Mouse (Mus musculus) bone marrow macrophage, adult 2 months (primary cell): ENCODE data around the gene Clic1.

Experiments
- CTCF ChIP-seq: IDR thresholded peaks from 2 replicates; pipeline ENCODE4 v1.5.1; 2012; ENCODE audit warnings: low read depth, mild to moderate bottlenecking, low read length, moderate library complexity
- POLR2A ChIP-seq: IDR thresholded peaks from 2 replicates; pipeline ENCODE4 v1.6.1; 2012; ENCODE audit warnings: mild to moderate bottlenecking, low read depth, low read length, borderline replicate concordance

DNA sequence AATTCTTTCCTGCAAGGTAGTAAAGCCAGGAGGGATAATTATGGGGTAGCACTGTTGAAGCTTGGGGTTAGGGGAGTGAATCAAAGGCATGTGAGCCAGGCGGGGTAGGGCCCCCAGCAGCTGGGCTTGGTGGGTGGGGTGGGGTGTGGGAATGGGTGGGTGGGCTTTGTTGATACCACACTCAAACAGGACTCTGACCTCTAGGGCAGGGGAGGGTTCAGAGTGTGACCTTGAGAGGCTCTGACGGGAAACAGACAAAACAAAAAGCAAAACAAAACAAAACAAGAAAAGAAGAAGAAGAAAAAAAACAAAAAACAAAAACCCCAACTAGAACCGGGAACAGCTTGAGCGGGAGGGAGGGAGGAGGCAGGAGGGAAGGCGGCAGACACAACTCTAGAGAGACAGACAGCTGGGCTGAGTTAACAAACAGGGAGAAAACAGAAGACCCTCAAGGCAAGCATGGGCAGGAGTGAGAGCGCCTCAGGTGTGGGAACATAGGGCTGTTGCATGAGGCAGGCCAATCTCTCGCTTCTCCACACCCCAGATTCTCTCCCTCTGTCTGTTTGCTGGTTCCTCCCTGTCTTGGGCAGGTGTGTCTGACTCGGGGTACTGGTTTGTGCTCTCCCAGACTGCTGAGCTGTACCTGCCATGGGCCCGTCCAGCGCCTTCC lies 26.9 kb downstream of the Clic1 start, which contains the start of gene Ly6g6e:
- no peak for TF ChIP-seq CTCF
- no peak for TF ChIP-seq POLR2A
